Mouse (Mus musculus) left cerebral cortex, adult 11 months (tissue): ENCODE measurements around the gene Dcbld1.
A peak's percentile ranks its signal among the peaks of the same experiment; 100 is the strongest.

ENCODE experiments used
- DNase-seq: peaks from one replicate; pipeline ENCODE4 v3.0.0; 2022; ENCODE audit warnings: low spot score

The Dcbld1 gene

GRCm38 (mm10) chr10:52233301-52233968 is at the start of gene Dcbld1:
TSS of gene Dcbld1 (plus strand) at chr10:52233619.
- DNase-seq = no peak

GRCm38 (mm10) chr10:52185900-52186299 is 47.5 kb upstream of the Dcbld1 start:
- peak; percentile 8 for DNase-seq

DNA sequence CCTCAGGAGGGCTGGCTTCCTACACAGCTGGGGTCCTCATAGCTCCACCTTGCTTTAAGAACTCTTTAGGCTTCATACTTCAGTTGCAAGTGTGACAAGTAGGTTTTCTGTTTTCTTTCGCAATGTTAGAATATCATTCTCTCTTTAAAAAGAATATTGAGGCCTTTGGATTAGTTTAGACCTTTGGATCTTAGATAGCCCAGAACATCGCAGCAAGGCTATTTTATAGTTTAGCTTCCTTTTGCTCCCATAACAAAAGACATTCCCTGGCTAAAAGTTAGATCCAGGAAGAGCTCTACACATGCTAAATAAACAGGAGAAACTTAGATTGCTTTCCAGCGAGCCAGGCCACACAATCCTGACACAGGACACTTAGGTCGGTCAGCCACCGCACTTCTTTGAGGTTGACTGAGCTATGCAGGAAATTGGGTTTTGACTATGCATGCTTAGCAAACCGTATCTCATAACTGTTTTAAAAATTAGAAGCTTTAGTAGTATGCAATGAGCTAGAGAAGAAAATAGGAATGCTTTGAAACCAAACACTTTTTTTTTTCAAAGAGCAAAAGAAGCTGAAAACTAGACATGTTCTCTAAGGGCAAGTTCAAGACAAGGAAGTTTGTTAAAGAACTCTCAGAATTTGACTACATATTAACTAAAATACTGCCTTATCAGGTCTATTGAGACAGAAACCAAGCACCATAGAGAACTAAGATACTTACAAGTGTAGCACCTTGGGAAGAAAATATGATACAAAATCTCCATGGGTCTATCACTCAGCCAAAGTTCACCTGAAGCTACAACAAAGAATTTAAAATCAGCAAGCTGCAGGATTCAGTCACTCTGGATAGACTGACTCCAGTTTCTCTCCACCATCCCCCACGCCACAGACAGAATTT is 38.2 kb upstream of the Dcbld1 start, which contains the start of gene Ros1:
TSS of gene Ros1 (minus strand) at position 288 of the 896 bp plus-strand sequence.
- no peak for DNase-seq

DNA sequence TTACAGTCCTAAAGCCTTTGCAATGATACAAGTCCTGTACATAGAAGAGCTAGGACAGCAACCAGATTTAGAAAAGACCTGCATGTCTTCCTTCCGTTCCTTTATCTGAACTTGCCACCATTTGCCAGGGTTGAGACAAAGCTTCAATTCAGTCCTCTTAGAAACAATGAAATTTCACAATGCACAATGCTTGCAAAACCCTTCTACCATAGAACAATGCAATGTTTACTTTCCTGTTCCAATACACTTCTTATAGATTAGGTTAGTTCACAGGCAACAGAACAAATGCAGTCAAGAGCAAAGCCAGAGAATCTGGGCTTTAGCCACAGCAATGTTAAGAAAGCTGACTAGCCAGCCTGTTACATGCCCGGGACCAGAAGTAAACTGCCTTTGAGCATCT is 29.4 kb upstream of the Dcbld1 start:
- DNase-seq = no peak

- DNase-seq = no peak
These were observed 18.1 kb upstream of the Dcbld1 start for GRCm38 (mm10) chr10:52215267-52215818.

- DNase-seq = peak; percentile 49
These were observed 16.4 kb upstream of the Dcbld1 start for GRCm38 (mm10) chr10:52216797-52217563.

DNA sequence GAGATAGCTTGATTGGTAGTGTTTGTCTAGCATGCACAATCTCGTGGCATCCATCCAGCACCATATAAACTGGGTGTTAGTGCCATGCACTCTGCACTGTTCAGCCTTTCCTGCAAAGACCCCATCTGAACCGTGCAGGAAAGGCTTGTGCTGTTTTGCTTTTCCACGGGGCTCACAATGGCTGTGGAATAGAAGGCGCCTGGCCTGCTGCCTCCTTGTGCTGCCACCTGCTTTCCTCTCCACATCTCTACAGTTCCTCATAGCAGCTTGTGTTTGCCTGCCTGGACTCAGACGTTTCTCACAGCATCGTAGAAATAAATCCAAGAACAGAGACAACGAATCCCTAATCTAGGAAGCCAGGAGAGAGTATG is 15.9 kb upstream of the Dcbld1 start:
- no peak for DNase-seq

DNA sequence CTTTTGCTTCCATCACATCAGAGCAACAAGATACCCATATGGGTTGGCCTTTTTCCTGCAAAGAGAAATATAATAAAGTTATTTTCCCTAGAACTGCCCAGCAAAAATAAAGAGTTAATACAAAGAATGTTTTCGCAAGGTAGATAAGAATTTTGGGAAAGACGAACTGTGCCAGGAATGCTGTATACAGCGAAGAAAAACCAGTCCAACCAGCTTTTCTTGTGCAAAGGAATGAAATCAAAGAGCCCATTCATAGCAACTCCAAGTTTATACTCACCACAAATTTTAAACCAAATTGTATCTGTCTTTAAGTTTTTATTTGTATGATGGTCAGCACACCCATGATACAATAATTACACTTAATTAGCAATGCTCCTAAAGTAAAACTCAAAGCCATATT is 13.8 kb upstream of the Dcbld1 start:
- DNase-seq = no peak

- DNase-seq = no peak
These were observed 933 bp upstream of the Dcbld1 start for GRCm38 (mm10) chr10:52232196-52233176.

DNA sequence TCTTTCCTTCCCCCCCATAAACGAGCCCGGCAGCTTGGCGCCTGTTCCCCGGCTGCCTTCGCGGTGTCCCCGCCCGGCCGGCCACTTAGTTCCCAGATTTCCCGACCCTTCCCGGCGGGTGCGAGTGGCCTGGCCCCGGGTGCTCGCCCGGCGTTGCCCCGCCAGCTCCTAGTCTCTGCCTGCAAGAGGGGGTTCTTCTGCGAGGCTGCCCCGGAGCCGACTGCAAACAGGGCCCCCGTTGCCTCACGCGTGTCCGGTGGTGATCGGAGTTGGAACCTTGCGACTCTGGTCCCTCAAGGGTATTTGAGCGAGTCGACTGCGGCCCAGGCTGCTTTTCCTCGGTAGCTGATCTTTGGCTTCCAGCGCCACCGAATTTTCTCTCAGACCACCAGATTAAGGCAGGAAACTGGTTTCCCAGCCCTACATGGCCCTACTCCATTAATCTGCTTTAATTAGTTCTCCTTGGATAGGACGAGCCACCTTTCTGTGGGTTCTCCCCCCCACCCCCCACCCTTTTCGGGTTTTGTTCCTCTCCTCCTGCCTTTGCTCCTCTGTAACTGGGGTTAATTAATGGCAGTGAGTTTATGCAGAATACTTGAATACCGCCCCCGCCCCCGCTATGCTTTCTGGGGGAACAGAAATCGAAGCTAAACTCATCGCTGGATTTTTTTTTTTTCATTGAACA is 692 bp downstream of the Dcbld1 start:
- DNase-seq = no peak

- DNase-seq = no peak
These were observed 1.2 kb downstream of the Dcbld1 start for GRCm38 (mm10) chr10:52234654-52234981.

DNA sequence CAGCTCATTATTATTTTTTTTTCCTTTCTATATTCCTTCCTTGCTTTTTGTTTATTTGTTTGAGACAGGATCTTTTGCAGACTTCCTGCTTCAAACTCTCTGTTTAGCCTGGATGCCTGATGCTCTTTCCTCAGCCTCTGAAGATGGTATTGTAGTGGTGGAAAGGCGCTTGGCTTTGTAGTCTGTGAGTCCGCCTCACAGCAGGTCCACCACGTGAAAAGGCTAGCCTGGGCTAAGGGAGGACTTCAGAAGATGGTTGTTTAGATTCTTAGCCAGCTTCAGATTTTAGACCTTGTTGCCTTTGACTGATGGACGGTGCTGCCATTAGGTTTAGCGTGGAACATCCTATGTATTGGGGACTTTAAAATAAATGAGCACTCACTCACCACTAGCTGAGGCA is 2.0 kb downstream of the Dcbld1 start:
- no peak for DNase-seq

DNA sequence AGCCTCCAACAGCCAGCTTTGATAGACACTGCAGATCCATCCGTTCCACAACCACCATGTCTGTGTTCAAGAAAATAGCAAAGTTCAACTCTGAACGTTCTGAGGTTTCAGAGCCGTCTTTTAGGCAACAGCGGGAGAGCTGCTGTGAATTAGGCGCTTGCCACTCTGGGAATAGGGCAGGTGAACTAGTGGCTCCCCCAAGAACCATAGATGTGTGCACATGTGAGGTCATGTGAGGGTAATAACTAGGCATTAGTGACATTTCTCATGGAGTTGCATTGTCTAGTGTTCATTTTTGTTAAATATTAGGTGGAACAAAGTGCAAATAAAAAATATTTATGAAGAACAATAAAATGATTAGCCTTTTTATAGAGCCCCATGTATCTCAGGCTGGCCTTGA is 8.6 kb downstream of the Dcbld1 start:
- no peak for DNase-seq

DNA sequence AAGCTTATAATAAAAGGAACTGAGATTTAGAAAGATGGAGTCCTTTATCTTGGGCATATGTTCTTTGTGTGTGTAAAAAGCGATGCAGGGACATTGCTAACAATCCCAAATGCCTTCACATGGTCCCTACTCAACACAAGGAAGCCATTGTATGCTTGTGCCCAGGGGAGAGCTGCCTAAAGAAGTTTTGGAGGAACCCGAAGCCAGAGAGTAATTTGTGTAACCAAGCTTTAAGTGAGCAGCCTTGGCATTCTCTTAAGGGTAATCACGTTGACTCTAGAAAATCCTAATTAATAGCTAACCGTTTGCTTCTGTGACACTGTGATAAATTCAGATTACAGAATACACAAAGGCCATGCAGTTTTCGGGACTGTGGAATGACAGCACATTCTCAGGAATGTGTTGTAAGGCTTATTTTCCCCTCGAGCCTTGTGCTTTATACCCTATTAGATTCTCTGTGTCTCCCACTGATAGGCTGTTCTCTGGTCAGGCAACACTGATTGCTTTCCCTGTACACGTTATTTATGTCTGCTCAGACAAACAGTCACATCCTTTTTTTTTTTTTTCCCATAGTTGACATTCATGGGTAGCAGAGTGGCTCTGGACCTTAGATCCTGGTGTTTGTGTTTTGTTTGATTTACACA is 9.4 kb downstream of the Dcbld1 start:
- DNase-seq = no peak

DNA sequence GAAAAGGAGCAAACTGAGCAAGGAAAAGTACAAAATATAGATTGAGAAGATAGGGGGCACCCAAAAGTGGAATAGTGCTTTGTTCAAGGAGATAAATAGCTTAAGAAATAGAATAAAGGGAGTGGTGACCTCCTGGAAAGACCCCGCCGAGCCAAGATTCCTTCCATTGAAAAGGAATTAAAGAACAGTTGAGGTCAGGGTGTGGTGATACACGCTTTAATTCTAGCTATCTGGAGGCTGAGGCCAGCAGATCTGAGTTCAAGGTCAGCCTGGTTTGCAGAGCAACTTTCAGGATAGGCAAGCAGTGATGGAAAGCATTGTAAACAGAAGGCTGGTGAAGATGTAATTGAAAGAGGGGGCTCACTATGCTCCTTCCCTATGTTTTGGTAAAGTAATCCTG is 12.8 kb downstream of the Dcbld1 start:
- DNase-seq = no peak

DNA sequence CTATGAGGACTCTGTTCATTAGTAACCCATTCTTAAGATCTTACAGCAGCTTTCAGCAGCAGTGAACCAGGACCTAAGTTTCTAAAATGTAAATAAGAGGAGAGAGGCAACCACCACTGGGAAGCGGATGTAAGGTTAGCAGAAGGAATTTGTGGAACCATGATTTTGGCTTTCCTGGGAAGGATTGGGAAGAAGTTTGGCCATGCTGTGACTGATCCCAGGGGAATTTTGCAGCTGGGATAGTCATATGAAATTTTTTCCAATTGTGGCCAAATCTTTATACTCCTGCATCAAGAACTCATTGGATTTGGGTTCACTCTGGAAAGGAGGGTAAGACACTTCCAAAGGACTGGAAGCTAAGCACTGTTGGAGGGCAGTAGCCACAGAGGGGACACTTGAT is 18.8 kb downstream of the Dcbld1 start:
- DNase-seq = no peak

DNA sequence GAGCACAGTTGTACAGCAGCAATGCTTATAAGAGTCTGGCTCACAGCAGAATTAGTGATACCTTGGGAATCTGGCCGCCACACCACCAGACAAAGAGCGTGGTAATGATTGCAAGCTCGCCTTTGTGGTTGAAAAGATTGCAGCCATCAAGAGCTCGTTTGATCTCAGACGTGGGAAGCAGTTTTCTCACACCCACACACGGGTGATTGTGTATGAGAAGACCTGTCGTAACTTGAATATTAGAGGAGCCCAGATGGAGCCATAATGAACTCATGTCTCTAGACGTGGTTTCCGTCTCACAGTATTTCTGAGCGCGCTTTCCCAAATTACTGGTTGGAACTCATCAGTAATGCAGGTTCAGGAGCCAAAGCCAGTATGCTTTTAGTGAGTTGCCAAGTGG is 20.0 kb downstream of the Dcbld1 start:
- no peak for DNase-seq

DNA sequence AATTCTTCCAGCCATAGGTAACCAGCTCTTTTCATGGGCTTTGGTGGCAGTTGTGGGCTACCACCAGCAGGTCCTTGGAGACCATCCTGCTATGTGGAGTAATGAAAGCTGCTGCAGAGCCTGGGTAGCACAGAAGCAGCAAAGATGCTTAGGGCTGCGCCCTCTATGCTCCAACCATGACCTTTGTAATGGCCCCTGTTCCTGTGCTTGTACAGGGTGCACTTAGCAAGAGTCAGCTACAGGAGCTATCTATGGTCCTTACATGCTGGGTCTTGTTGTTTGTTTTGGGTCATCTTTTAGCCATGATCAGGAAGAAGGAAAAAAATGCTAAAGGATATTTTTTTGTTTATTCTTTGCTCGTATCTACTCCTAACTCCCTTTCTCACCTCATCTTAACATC is 24.3 kb downstream of the Dcbld1 start:
- DNase-seq = no peak

- DNase-seq = no peak
These were observed 24.9 kb downstream of the Dcbld1 start for GRCm38 (mm10) chr10:52258180-52258948.
